Mouse (Mus musculus) ES-Bruce4 (cell line): Measurements from ENCODE around the gene Rnf224.

ENCODE experiments used
- CTCF ChIP-seq: IDR thresholded peaks from one replicate; pipeline ENCODE4 v1.8.1; 2011; ENCODE audit warnings: low read depth, low read length
- EP300 ChIP-seq: IDR thresholded peaks from 2 replicates; pipeline ENCODE4 v1.6.1; 2011; ENCODE audit warnings: low read depth, low read length; ENCODE audit not compliant: insufficient read depth
- POLR2A ChIP-seq: IDR thresholded peaks from one replicate; pipeline ENCODE4 v1.8.1; 2011; ENCODE audit warnings: low read length; ENCODE audit not compliant: insufficient read depth

GRCm38 (mm10) chr2:25224492-25224765 lies 12.2 kb downstream of the Rnf224 start, which contains the start of gene Tubb4b:
- no peak for TF ChIP-seq CTCF
- peak; percentile 98 for TF ChIP-seq POLR2A
- TF ChIP-seq EP300, result no peak
